Mouse (Mus musculus) midbrain, embryonic 13.5 days (tissue): ENCODE results near the gene Ankrd39. TPM values are rescaled to one million over a fixed set of nuclear protein-coding genes. Genes with fewer than 3 reads are reported as not detected.
A peak's percentile ranks its signal among the peaks of the same experiment; 100 is the strongest.

Experiments used
- ATAC-seq: fragments of 200-750 bp; cut with Nextera tagmentation; 2 replicates; pipeline ENCODE4 v1.8.0; 2017; ENCODE audit warnings: mild to moderate bottlenecking, moderate TSS enrichment, moderate library complexity
- H3K27ac ChIP-seq: fragments of 300-500 bp; sonication (generic); 2 replicates; pipeline ENCODE4 v1.5.1; 2015; ENCODE audit warnings: inconsistent platforms, mild to moderate bottlenecking, moderate library complexity
- H3K27me3 ChIP-seq: fragments of 300-500 bp; sonication (generic); 2 replicates; pipeline ENCODE4 v1.6.1; 2015; ENCODE audit warnings: mild to moderate bottlenecking, inconsistent platforms
- H3K36me3 ChIP-seq: fragments of 300-500 bp; sonication (generic); 2 replicates; pipeline ENCODE4 v1.6.1; 2015; ENCODE audit warnings: mild to moderate bottlenecking, inconsistent platforms
- H3K4me1 ChIP-seq: fragments of 300-500 bp; sonication (generic); replicated peaks from 2 replicates; pipeline ENCODE4 v1.6.1; 2015; ENCODE audit warnings: inconsistent platforms
- H3K4me2 ChIP-seq: fragments of 300-500 bp; sonication (generic); replicated peaks from 2 replicates; pipeline ENCODE4 v1.6.1; 2015; ENCODE audit warnings: moderate library complexity, mild to moderate bottlenecking, inconsistent platforms
- H3K4me3 ChIP-seq: fragments of 300-500 bp; sonication (generic); replicated peaks from 2 replicates; pipeline ENCODE4 v1.5.1; 2015; ENCODE audit warnings: mild to moderate bottlenecking, inconsistent platforms
- H3K9ac ChIP-seq: fragments of 300-500 bp; sonication (generic); replicated peaks from 2 replicates; pipeline ENCODE4 v1.6.1; 2015; ENCODE audit warnings: mild to moderate bottlenecking, inconsistent platforms
- H3K9me3 ChIP-seq: fragments of 300-500 bp; sonication (generic); 2 replicates; pipeline ENCODE4 v1.6.1; 2016; ENCODE audit warnings: mild to moderate bottlenecking, inconsistent platforms
- WGBS: fragments of 180-500 bp; shearing (Covaris S2); methylation state at CpG from one replicate; pipeline ENCODE4 v1.1.7; 2015; 5-methylcytosine and 5-hydroxymethylcytosine counted together
- polyA plus RNA-seq: library from polyadenylated mRNA; unstranded; fragments of >200 nt; fragmentation: Nextera tagmentation; extraction: Ambion mirVana; gene quantifications from 2 replicates; pipeline ENCODE4 v1.2.1, GENCODE M21; 2015

The Ankrd39 gene
- polyA plus RNA-seq, 1 experiment from 2014 or later, result 22.1 TPM

- peaks cover 80% of the 10 kb centered on the region for H3K36me3 ChIP-seq
- H3K9ac ChIP-seq, result no peak overlapping the region; the same call in 1 of the 2 replicates
- no peak overlapping the region for H3K4me3 ChIP-seq
- no peaks in the 10 kb centered on the region for H3K27me3 ChIP-seq
- H3K9me3 ChIP-seq, result no peaks in the 10 kb centered on the region
- peaks cover 20% of the 10 kb centered on the region for H3K4me1 ChIP-seq
- peak overlapping the region; percentile 59 for H3K27ac ChIP-seq
- WGBS, result 65% methylated on average over 9 of the region's 9 CpGs
- no peak overlapping the region for H3K4me2 ChIP-seq
- ATAC-seq, result peak; percentile 77
Observed at GRCm38 (mm10) chr1:36523332-36524013, 23.8 kb downstream of the Ankrd39 start.

- Histone ChIP-seq H3K4me2 (no peak overlapping the region), H3K4me1 (peaks cover 11% of the 10 kb centered on the region), H3K4me3 (no peak overlapping the region), H3K9ac (no peak overlapping the region), H3K27ac (no peak overlapping the region), H3K9me3 (no peaks in the 10 kb centered on the region), H3K36me3 (peaks cover 82% of the 10 kb centered on the region), H3K27me3 (no peaks in the 10 kb centered on the region)
- no peak for ATAC-seq
- 98% methylated on average over 7 of the region's 7 CpGs for WGBS
Observed at GRCm38 (mm10) chr1:36522210-36522609, 25.0 kb downstream of the Ankrd39 start.

DNA sequence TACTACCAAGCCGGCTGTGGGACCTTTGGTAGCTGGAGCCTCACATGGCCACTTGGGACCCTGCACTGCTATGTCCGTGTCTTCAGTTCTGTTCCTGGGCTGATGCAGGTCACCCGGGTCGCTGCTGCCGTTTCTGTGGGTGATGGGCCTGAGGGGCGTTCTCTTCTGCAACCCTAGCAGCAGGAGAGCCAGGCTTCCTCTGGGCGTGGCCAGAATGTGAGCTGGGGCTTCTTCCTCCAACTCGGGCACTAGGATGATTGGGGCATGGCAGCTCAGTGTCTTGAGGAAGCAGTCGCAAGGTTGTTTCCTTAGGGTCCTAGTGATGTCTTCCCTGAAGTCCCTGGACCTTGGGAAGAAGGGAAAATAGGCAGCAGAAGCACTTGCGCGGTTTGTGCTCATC lies 27.6 kb downstream of the Ankrd39 start:
- ATAC-seq, result no peak
- 86% methylated on average over 11 of the region's 11 CpGs for WGBS
- Histone ChIP-seq H3K27me3 (no peaks in the 10 kb centered on the region), H3K9ac (no peak overlapping the region), H3K4me3 (no peak overlapping the region), H3K36me3 (peaks cover 73% of the 10 kb centered on the region), H3K4me1 (peaks cover 24% of the 10 kb centered on the region), H3K9me3 (no peaks in the 10 kb centered on the region), H3K4me2 (no peak overlapping the region), H3K27ac (no peak overlapping the region)

DNA sequence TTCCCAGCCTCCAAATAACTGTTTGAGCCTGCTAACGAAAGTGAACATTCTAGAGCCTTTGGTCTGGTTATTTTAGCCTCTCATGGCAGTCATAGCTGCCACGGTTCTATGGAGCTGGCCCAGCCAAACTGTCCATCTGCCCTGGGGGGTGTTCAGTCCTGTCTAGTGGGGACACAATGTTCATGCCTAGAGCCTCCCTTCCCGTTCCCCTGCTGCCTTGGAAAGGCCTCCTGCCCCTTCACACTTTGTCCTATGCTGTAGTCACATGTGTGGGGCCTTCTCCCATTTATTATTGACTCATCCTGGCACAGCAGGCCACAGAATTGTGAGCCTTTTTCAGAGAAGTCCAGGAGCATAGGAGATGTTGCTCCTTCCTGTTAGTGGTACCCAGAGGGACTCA lies 29.0 kb downstream of the Ankrd39 start:
- Histone ChIP-seq H3K4me3 (no peak overlapping the region), H3K36me3 (peaks cover 60% of the 10 kb centered on the region), H3K4me2 (no peak overlapping the region), H3K27me3 (no peaks in the 10 kb centered on the region), H3K27ac (no peak overlapping the region), H3K4me1 (peaks cover 37% of the 10 kb centered on the region), H3K9me3 (no peaks in the 10 kb centered on the region), H3K9ac (no peak overlapping the region)
- no peak for ATAC-seq
- whole genome bisulfite sequencing, result 94% methylated on average over 3 of the region's 3 CpGs

- WGBS, result 39% methylated on average over 2 of the region's 2 CpGs
Observed at GRCm38 (mm10) chr1:36513718-36514117, 33.5 kb downstream of the Ankrd39 start.

GRCm38 (mm10) chr1:36513310-36513709 lies 33.9 kb downstream of the Ankrd39 start:
- Histone ChIP-seq H3K4me2 (peak overlapping the region; percentile 97), H3K36me3 (peaks cover 12% of the 10 kb centered on the region; the same call in 1 of the 2 replicates), H3K4me3 (peak overlapping the region; percentile 95), H3K27ac (peak overlapping the region; percentile 99; the same call in 1 of the 2 replicates), H3K4me1 (peaks cover 35% of the 10 kb centered on the region), H3K27me3 (no peaks in the 10 kb centered on the region), H3K9me3 (no peaks in the 10 kb centered on the region), H3K9ac (peak overlapping the region; percentile 86)
- no peak for ATAC-seq
- WGBS, result 0% methylated on average over 1 of the region's 1 CpGs

More at GRCm38 (mm10) chr1:36513718-36514117, 33.5 kb downstream of the Ankrd39 start:
- no peaks in the 10 kb centered on the region for H3K27me3 ChIP-seq
- peak overlapping the region; percentile 86 for H3K9ac ChIP-seq
- H3K27ac ChIP-seq, result no peak overlapping the region; the same call in 1 of the 2 replicates
- no peaks in the 10 kb centered on the region for H3K9me3 ChIP-seq
- peak overlapping the region; percentile 97 for H3K4me2 ChIP-seq
- no peak for ATAC-seq
- peaks cover 35% of the 10 kb centered on the region for H3K4me1 ChIP-seq
- peak overlapping the region; percentile 95 for H3K4me3 ChIP-seq
- H3K36me3 ChIP-seq, result peaks cover 16% of the 10 kb centered on the region

- Histone ChIP-seq H3K4me2 (peak overlapping the region; percentile 97), H3K27me3 (no peaks in the 10 kb centered on the region), H3K4me3 (peak overlapping the region; percentile 95), H3K9ac (peak overlapping the region; percentile 86), H3K4me1 (peaks cover 35% of the 10 kb centered on the region), H3K36me3 (peaks cover 12% of the 10 kb centered on the region; the same call in 1 of the 2 replicates), H3K9me3 (no peaks in the 10 kb centered on the region), H3K27ac (peak overlapping the region; percentile 99)
- under 1% methylated on average over 16 of the region's 16 CpGs for WGBS
- ATAC-seq, result no peak
Observed at GRCm38 (mm10) chr1:36512966-36513280, 34.3 kb downstream of the Ankrd39 start.

DNA sequence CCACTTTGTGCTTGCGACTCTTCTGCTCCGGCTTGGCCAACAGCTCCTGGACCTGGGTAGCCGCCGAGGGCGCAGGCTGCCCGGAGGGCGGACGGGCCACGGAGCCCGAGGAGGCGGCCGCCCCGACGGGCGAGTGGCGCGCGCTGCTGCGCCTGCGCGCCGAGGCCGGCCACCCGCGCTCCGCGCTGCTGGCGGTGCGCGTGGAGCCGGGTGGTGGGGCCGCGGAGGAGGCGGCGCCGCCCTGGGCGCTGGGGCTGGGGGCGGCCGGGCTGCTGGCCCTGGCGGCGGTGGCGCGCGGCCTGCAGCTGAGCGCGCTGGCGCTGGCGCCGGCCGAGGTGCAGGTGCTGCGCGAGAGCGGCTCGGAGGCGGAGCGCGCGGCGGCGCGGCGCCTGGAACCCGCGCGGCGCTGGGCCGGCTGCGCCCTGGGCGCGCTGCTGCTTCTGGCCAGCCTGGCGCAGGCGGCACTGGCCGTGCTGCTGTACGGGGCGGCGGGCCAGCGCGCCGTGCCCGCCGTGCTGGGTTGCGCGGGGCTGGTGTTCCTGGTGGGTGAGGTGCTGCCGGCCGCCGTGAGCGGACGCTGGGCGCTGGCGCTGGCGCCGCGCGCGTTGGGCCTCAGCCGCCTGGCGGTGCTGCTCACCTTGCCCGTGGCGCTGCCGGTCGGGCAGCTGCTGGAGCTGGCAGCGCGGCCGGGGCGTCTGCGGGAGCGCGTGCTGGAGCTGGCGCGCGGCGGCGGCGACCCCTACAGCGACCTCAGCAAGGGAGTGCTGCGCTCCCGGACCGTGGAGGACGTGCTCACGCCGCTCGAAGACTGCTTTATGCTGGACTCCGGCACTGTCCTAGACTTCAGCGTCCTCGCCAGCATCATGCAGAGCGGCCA lies 34.9 kb downstream of the Ankrd39 start:
- ATAC-seq, result peak; percentile 72
- peak overlapping the region; percentile 97 for H3K4me2 ChIP-seq
- H3K4me1 ChIP-seq, result peaks cover 35% of the 10 kb centered on the region
- H3K9ac ChIP-seq, result peak overlapping the region; percentile 86
- no peaks in the 10 kb centered on the region for H3K9me3 ChIP-seq
- H3K27ac ChIP-seq, result peak overlapping the region; percentile 99
- peaks cover 17% of the 10 kb centered on the region; the same call in 1 of the 2 replicates for H3K36me3 ChIP-seq
- peak overlapping the region; percentile 95 for H3K4me3 ChIP-seq
- WGBS, result under 1% methylated on average over 53 of the region's 126 CpGs
- no peaks in the 10 kb centered on the region for H3K27me3 ChIP-seq

GRCm38 (mm10) chr1:36511289-36512021 lies 35.8 kb downstream of the Ankrd39 start, which contains the start of gene Cnnm3:
Gene Cnnm3 (plus strand): TSS chr1:36511867.
- no peaks in the 10 kb centered on the region for H3K27me3 ChIP-seq
- H3K4me3 ChIP-seq, result peak within 1 kb of the TSS; percentile 95
- H3K36me3 ChIP-seq, result peaks cover 16% of the 10 kb centered on the region
- H3K9me3 ChIP-seq, result no peaks in the 10 kb centered on the region
- H3K4me1 ChIP-seq, result peaks cover 34% of the 10 kb centered on the region
- peak within 1 kb of the TSS; percentile 86 for H3K9ac ChIP-seq
- WGBS, result 2% methylated on average over 40 of the region's 51 CpGs
- peak within 1 kb of the TSS; percentile 99 for H3K27ac ChIP-seq
- peak within 1 kb of the TSS; percentile 97 for H3K4me2 ChIP-seq
- ATAC-seq, result peak; percentile 97

DNA sequence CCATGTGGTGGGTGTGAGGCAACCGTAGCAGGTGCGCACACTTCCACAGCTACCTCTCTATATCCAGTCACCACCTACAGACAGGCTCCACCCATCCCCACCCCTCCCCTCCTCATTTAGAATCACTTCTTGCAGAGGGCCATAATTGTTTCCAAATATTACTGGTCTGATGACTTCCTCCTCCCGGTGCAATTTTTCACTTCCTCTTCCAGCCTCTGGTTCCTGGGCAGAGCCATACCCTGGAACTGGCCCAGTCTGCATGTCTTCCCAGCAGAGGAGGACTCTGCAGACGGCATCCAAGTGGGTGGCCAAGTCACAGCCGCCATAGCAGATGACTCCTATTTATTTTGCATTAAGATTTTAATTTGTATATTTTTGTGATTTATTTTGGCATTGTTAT lies 39.0 kb downstream of the Ankrd39 start:
- H3K4me1 ChIP-seq, result peaks cover 6% of the 10 kb centered on the region
- no peak overlapping the region for H3K4me3 ChIP-seq
- H3K4me2 ChIP-seq, result no peak overlapping the region
- no peaks in the 10 kb centered on the region for H3K27me3 ChIP-seq
- H3K9ac ChIP-seq, result no peak overlapping the region
- H3K36me3 ChIP-seq, result peaks cover 15% of the 10 kb centered on the region
- H3K9me3 ChIP-seq, result no peaks in the 10 kb centered on the region
- no peak overlapping the region for H3K27ac ChIP-seq
- ATAC-seq, result no peak
- 92% methylated on average over 5 of the region's 5 CpGs for WGBS

GRCm38 (mm10) chr1:36501261-36501660 lies 46.0 kb downstream of the Ankrd39 start:
- 0 out of 2 replicates have a peak, but pooled peaks have one; percentile 44 for ATAC-seq
- Histone ChIP-seq H3K36me3 (peaks cover 17% of the 10 kb centered on the region), H3K27me3 (no peaks in the 10 kb centered on the region), H3K4me3 (no peak overlapping the region), H3K4me1 (no peaks in the 10 kb centered on the region), H3K9me3 (no peaks in the 10 kb centered on the region), H3K27ac (no peak overlapping the region), H3K9ac (no peak overlapping the region), H3K4me2 (no peak overlapping the region)
- WGBS, result 5% methylated on average over 3 of the region's 3 CpGs
